Mouse (Mus musculus): ENCODE data around the gene Agbl2. TPM values are rescaled to one million over a fixed set of nuclear protein-coding genes. Genes with fewer than 3 reads are reported as not detected.

The Agbl2 gene
- total RNA-seq (2012; rRNA removed), result 0.16 and 0.27 TPM in 2 replicates

GRCm38 (mm10) chr2:90782458-90782857 is at the start of gene Agbl2:
Agbl2 (plus strand) TSS chr2:90782727.
- Histone ChIP-seq H3K4me1 (ENCODE audit: control insufficient read depth in 2 of 2, insufficient read depth in 2 of 2, low read length in 2 of 2, poor library complexity in 1 of 2) (peaks cover 0 to 5% of the 10 kb centered on the region in 2 experiments; a peak in 1 of 4 replicates), H3K9ac (ENCODE audit: insufficient read depth, low read depth, low read length, poor library complexity, severe bottlenecking) (peak within 1 kb of the TSS; percentile 46), H3K36me3 (ENCODE audit: control insufficient read depth, insufficient read depth, low read length, poor library complexity, severe bottlenecking) (peaks cover 18% of the 10 kb centered on the region), H3K9me3 (ENCODE audit: control insufficient read depth, insufficient read depth, low read depth, low read length) (no peaks in the 10 kb centered on the region), H3K4me3 (ENCODE audit: insufficient read depth in 1 of 2, low read depth in 1 of 2, low read length in 2 of 2, poor library complexity in 1 of 2, severe bottlenecking in 1 of 2) (peak within 1 kb of the TSS; percentile 64), H3K27ac (ENCODE audit: insufficient read depth, low read depth, low read length, poor library complexity, severe bottlenecking) (no peak within 1 kb of the TSS)
- in situ Hi-C loops (cut with MboI; ENCODE audit: low sequenced_read_pairs in 2 of 2, unreplicated experiment in 2 of 2), result no loop called here
- TF ChIP-seq HCFC1 (IDR thresholded peaks at IDR 0.05; ENCODE audit: borderline replicate concordance, insufficient read depth, low read length), result no peak
- no peak for TF ChIP-seq MAFK (IDR thresholded peaks at IDR 0.05; ENCODE audit: insufficient read depth, low read depth, low read length)
- no peak for TF ChIP-seq ZC3H11A (IDR thresholded peaks at IDR 0.05; ENCODE audit: borderline replicate concordance, low read depth, low read length)
- no peak for TF ChIP-seq ZNF384 (IDR thresholded peaks at IDR 0.05; ENCODE audit: low read depth, low read length)
- TF ChIP-seq CHD2 (IDR thresholded peaks at IDR 0.05; ENCODE audit: low read depth, low read length), result no peak
- peak; percentile 20 for DNase-seq (ENCODE audit: low read depth, low spot score)

GRCm38 (mm10) chr2:90735326-90735725 is 47.2 kb upstream of the Agbl2 start:
- Histone ChIP-seq H3K4me1 (ENCODE audit: control insufficient read depth in 2 of 2, insufficient read depth in 2 of 2, low read length in 2 of 2, poor library complexity in 1 of 2) (peaks cover 0 to 2% of the 10 kb centered on the region in 2 experiments; a peak in 1 of 4 replicates), H3K36me3 (ENCODE audit: control insufficient read depth, insufficient read depth, low read length, poor library complexity, severe bottlenecking) (peaks cover 26% of the 10 kb centered on the region), H3K27ac (ENCODE audit: insufficient read depth, low read depth, low read length, poor library complexity, severe bottlenecking) (no peak overlapping the region), H3K9ac (ENCODE audit: insufficient read depth, low read depth, low read length, poor library complexity, severe bottlenecking) (no peak overlapping the region), H3K4me3 (ENCODE audit: insufficient read depth in 1 of 2, low read depth in 1 of 2, low read length in 2 of 2, poor library complexity in 1 of 2, severe bottlenecking in 1 of 2) (no peak overlapping the region), H3K9me3 (ENCODE audit: control insufficient read depth, insufficient read depth, low read depth, low read length) (no peaks in the 10 kb centered on the region)
- no peak for DNase-seq (ENCODE audit: low read depth, low spot score)
- in situ Hi-C loops (cut with MboI; ENCODE audit: low sequenced_read_pairs in 2 of 2, unreplicated experiment in 2 of 2), result no loop called here
- no peak for TF ChIP-seq MAFK (IDR thresholded peaks at IDR 0.05; ENCODE audit: insufficient read depth, low read depth, low read length)

- TF ChIP-seq HCFC1 (IDR thresholded peaks at IDR 0.05; ENCODE audit: borderline replicate concordance, insufficient read depth, low read length) (no peak), MAFK (IDR thresholded peaks at IDR 0.05; ENCODE audit: insufficient read depth, low read depth, low read length) (no peak), ZC3H11A (IDR thresholded peaks at IDR 0.05; ENCODE audit: borderline replicate concordance, low read depth, low read length) (no peak), ZNF384 (IDR thresholded peaks at IDR 0.05; ENCODE audit: low read depth, low read length) (no peak), CHD2 (IDR thresholded peaks at IDR 0.05; ENCODE audit: low read depth, low read length) (no peak)
- H3K36me3 ChIP-seq (ENCODE audit: control insufficient read depth, insufficient read depth, low read length, poor library complexity, severe bottlenecking), result peaks cover 15% of the 10 kb centered on the region
- no peak for DNase-seq (ENCODE audit: low read depth, low spot score)
- H3K9ac ChIP-seq (ENCODE audit: insufficient read depth, low read depth, low read length, poor library complexity, severe bottlenecking), result no peak overlapping the region
- H3K27ac ChIP-seq (ENCODE audit: insufficient read depth, low read depth, low read length, poor library complexity, severe bottlenecking), result no peak overlapping the region
- H3K4me1 ChIP-seq (ENCODE audit: control insufficient read depth in 2 of 2, insufficient read depth in 2 of 2, low read length in 2 of 2, poor library complexity in 1 of 2), result peaks cover 0 to 2% of the 10 kb centered on the region in 2 experiments; a peak in 1 of 4 replicates
- H3K9me3 ChIP-seq (ENCODE audit: control insufficient read depth, insufficient read depth, low read depth, low read length), result no peaks in the 10 kb centered on the region
- no peak overlapping the region for H3K4me3 ChIP-seq (ENCODE audit: insufficient read depth in 1 of 2, low read depth in 1 of 2, low read length in 2 of 2, poor library complexity in 1 of 2, severe bottlenecking in 1 of 2)
- in situ Hi-C loops (cut with MboI; ENCODE audit: low sequenced_read_pairs in 2 of 2, unreplicated experiment in 2 of 2), result no loop called here
Measured at GRCm38 (mm10) chr2:90738801-90739200, 43.7 kb upstream of the Agbl2 start.

- no peaks in the 10 kb centered on the region for H3K9me3 ChIP-seq (ENCODE audit: control insufficient read depth, insufficient read depth, low read depth, low read length)
- no peak overlapping the region for H3K9ac ChIP-seq (ENCODE audit: insufficient read depth, low read depth, low read length, poor library complexity, severe bottlenecking)
- no peak overlapping the region for H3K4me3 ChIP-seq (ENCODE audit: insufficient read depth in 1 of 2, low read depth in 1 of 2, low read length in 2 of 2, poor library complexity in 1 of 2, severe bottlenecking in 1 of 2)
- no peak overlapping the region for H3K27ac ChIP-seq (ENCODE audit: insufficient read depth, low read depth, low read length, poor library complexity, severe bottlenecking)
- H3K36me3 ChIP-seq (ENCODE audit: control insufficient read depth, insufficient read depth, low read length, poor library complexity, severe bottlenecking), result peaks cover 15% of the 10 kb centered on the region
- no peak for TF ChIP-seq CHD2 (IDR thresholded peaks at IDR 0.05; ENCODE audit: low read depth, low read length)
- TF ChIP-seq MAFK (IDR thresholded peaks at IDR 0.05; ENCODE audit: insufficient read depth, low read depth, low read length), result no peak
- H3K4me1 ChIP-seq (ENCODE audit: control insufficient read depth in 2 of 2, insufficient read depth in 2 of 2, low read length in 2 of 2, poor library complexity in 1 of 2), result peaks cover 2% of the 10 kb centered on the region in 2 experiments; a peak in 1 of 4 replicates
- DNase-seq (ENCODE audit: low read depth, low spot score), result no peak
- in situ Hi-C loops (cut with MboI; ENCODE audit: low sequenced_read_pairs in 2 of 2, unreplicated experiment in 2 of 2), result no loop called here
Measured at GRCm38 (mm10) chr2:90739327-90739726, 43.2 kb upstream of the Agbl2 start.

GRCm38 (mm10) chr2:90739921-90740320 is 42.6 kb upstream of the Agbl2 start:
- no peak for TF ChIP-seq ZNF384 (IDR thresholded peaks at IDR 0.05; ENCODE audit: low read depth, low read length)
- TF ChIP-seq CHD2 (IDR thresholded peaks at IDR 0.05; ENCODE audit: low read depth, low read length), result no peak
- no peak for TF ChIP-seq HCFC1 (IDR thresholded peaks at IDR 0.05; ENCODE audit: borderline replicate concordance, insufficient read depth, low read length)
- TF ChIP-seq MAFK (IDR thresholded peaks at IDR 0.05; ENCODE audit: insufficient read depth, low read depth, low read length), result no peak
- TF ChIP-seq ZC3H11A (IDR thresholded peaks at IDR 0.05; ENCODE audit: borderline replicate concordance, low read depth, low read length), result no peak
- Histone ChIP-seq H3K9me3 (ENCODE audit: control insufficient read depth, insufficient read depth, low read depth, low read length) (no peaks in the 10 kb centered on the region), H3K36me3 (ENCODE audit: control insufficient read depth, insufficient read depth, low read length, poor library complexity, severe bottlenecking) (peaks cover 15% of the 10 kb centered on the region), H3K27ac (ENCODE audit: insufficient read depth, low read depth, low read length, poor library complexity, severe bottlenecking) (no peak overlapping the region), H3K4me3 (ENCODE audit: insufficient read depth in 1 of 2, low read depth in 1 of 2, low read length in 2 of 2, poor library complexity in 1 of 2, severe bottlenecking in 1 of 2) (no peak overlapping the region), H3K4me1 (ENCODE audit: control insufficient read depth in 2 of 2, insufficient read depth in 2 of 2, low read length in 2 of 2, poor library complexity in 1 of 2) (peaks cover 2% of the 10 kb centered on the region in 2 experiments; a peak in 1 of 4 replicates), H3K9ac (ENCODE audit: insufficient read depth, low read depth, low read length, poor library complexity, severe bottlenecking) (no peak overlapping the region)
- in situ Hi-C loops (cut with MboI; ENCODE audit: low sequenced_read_pairs in 2 of 2, unreplicated experiment in 2 of 2), result no loop called here
- no peak for DNase-seq (ENCODE audit: low read depth, low spot score)

All from ES-E14 (cell line).